ENCODE assay signal across 9 mouse cellular contexts in the genomic region with DNA sequence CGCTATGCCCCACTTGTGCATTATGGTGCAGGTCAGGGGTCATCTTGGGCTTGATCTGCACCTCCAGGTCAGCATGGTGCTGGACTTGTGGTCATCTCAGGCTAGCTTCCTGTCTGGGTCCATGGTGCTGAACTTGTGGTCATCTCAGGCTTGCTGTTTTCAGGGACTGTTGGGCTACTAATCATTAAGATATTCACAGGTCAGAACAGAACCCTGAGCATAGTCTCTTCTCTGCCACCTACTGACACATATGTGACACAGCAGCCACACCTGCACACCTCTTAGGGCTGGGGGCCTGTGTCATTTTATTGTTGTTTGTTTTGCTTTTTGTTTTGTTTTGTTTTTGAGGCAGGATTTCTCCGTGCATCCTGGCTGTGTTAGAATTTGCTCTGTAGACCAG. TPM values are rescaled to one million over a fixed set of nuclear protein-coding genes. Genes with fewer than 3 reads are reported as not detected.
DNase-seq lines count a peak whose midpoint lies in the region; ATAC-seq and TF ChIP-seq lines count a peak whose summit lies in the region.
"Had no signal": no experiment of that assay in that cellular context is flagged by ENCODE, and none has a peak within 500 bp of the region (broad histone marks: within the 10 kb centered on the region; RNA-seq: fewer than 3 reads in every experiment).

No protein-coding gene starts in this region.

- DNase-seq in liver, result no peak
- DNase-seq in B cell, adult 2 months, result peak; percentile 41 to 42
- no peak for DNase-seq in adrenal gland, adult 8-10 months
- no peak for DNase-seq in natural killer cell, adult 2 months (ENCODE audit: low spot score in 2 of 2)
- DNase-seq in testis, postnatal 14 days (ENCODE audit: low spot score), result no peak

- ATAC-seq in liver, embryonic 12.5 days, result 0 out of 2 replicates have a peak, but pooled peaks have one; percentile 35
- ATAC-seq in hematopoietic stem cell, adult 5-6 weeks (replicated peaks in 1 of 2; ENCODE audit: insufficient read depth in 1 of 2, low FRiP score in 2 of 2, low TSS enrichment in 1 of 2, low read depth in 1 of 2, poor library complexity in 2 of 2, severe bottlenecking in 2 of 2), result 0 out of 4 replicates have a peak, but pooled peaks have one; percentile 51 to 61

- H3K4me2 ChIP-seq in liver, embryonic 12.5 days, result no peak overlapping the region

- H3K4me3 ChIP-seq in liver, embryonic 12.5 days, result no peak overlapping the region
- no peak overlapping the region for H3K4me3 ChIP-seq in ES-Bruce4 (ENCODE audit: low read depth, low read length)

- 46% methylated on average over 2 of the region's 2 CpGs for WGBS in liver, embryonic 12.5 days (ENCODE audit: insufficient replicate concordance)

- no peaks in the 10 kb centered on the region for H3K36me3 ChIP-seq in liver, embryonic 12.5 days
- H3K36me3 ChIP-seq in ES-Bruce4 (ENCODE audit: control insufficient read depth, insufficient read depth, low read length, poor library complexity, severe bottlenecking), result no peaks in the 10 kb centered on the region

- no peaks in the 10 kb centered on the region for H3K9me3 ChIP-seq in liver, embryonic 12.5 days (replicated peaks)
- no peaks in the 10 kb centered on the region for H3K9me3 ChIP-seq in ES-Bruce4 (replicated peaks; ENCODE audit: control insufficient read depth, insufficient read depth, low read length, poor library complexity, severe bottlenecking)

- TF ChIP-seq POLR2A in ES-Bruce4 (IDR thresholded peaks at IDR 0.05; ENCODE audit: insufficient read depth, low read length), result no peak

- peak; percentile 59 for TF ChIP-seq CTCF in ES-Bruce4 (IDR thresholded peaks at IDR 0.05; ENCODE audit: low read depth, low read length)

- H3K4me1 ChIP-seq in liver, embryonic 12.5 days, result 0 out of 2 replicates have a peak, but pooled peaks cover 4% of the 10 kb centered on the region
- H3K4me1 ChIP-seq in ES-Bruce4 (ENCODE audit: control insufficient read depth, insufficient read depth, low read length), result no peaks in the 10 kb centered on the region

- H3K9ac ChIP-seq in liver, embryonic 12.5 days, result no peak overlapping the region
- no peak overlapping the region for H3K9ac ChIP-seq in ES-Bruce4 (ENCODE audit: low read depth, poor library complexity, severe bottlenecking)

- peaks cover 80% of the 10 kb centered on the region for H3K27me3 ChIP-seq in liver, embryonic 12.5 days (replicated peaks)
- peaks cover 1% of the 10 kb centered on the region; the same call in 1 of the 2 replicates for H3K27me3 ChIP-seq in ES-Bruce4 (ENCODE audit: control insufficient read depth, insufficient read depth, low read length, poor library complexity, severe bottlenecking)

- H3K27ac ChIP-seq in liver, embryonic 12.5 days, result no peak overlapping the region
- H3K27ac ChIP-seq in ES-Bruce4 (ENCODE audit: insufficient read depth, low read length), result no peak overlapping the region

- TF ChIP-seq EP300 in ES-Bruce4 (IDR thresholded peaks at IDR 0.05; ENCODE audit: insufficient read depth, low read depth, low read length), result no peak

RNA-seq across cellular contexts. Expression of gene Ncan, which starts 2.2 kb away (rescaled TPM):
- polyA plus RNA-seq in liver, embryonic 12.5 days (2016; fragmentation: Nextera tagmentation; extraction: Ambion mirVana), result not detected in 2 replicates
- 1.4 and 1.6 TPM in 2 replicates for polyA plus RNA-seq in ES-Bruce4 (2011; ENCODE audit: insufficient read depth, insufficient read length, low read depth, missing spikeins)
- total RNA-seq in hematopoietic stem cell, adult 5-6 weeks (2017), result not detected in 2 replicates
- total RNA-seq in adrenal gland, adult 8-10 months (2022), result 1 to 10 TPM in 1 of 4 experiments, under 1 TPM in 3; 0.20 to 1.5 (median 0.36) TPM
- total RNA-seq: neutrophil, adult 5-6 weeks had no signal

RNA-seq across cellular contexts. Expression of gene Nr2c2ap, which starts 8.3 kb away (rescaled TPM):
- 30.9 and 33.0 TPM in 2 replicates for polyA plus RNA-seq in liver, embryonic 12.5 days (2016; fragmentation: Nextera tagmentation; extraction: Ambion mirVana)
- polyA plus RNA-seq in ES-Bruce4 (2011; ENCODE audit: insufficient read depth, insufficient read length, low read depth, missing spikeins), result 38.0 and 42.7 TPM in 2 replicates
- total RNA-seq in hematopoietic stem cell, adult 5-6 weeks (2017), result 11.4 and 13.9 TPM in 2 replicates
- total RNA-seq in adrenal gland, adult 8-10 months (2022), result 10 to 100 TPM; 24.5 to 26.7 (median 25.1) TPM

RNA-seq across cellular contexts. Expression of gene Rfxank, which starts 16.1 kb away (rescaled TPM):
- polyA plus RNA-seq in liver, embryonic 12.5 days (2016; fragmentation: Nextera tagmentation; extraction: Ambion mirVana), result 9.6 and 9.8 TPM in 2 replicates
- 7.9 and 8.2 TPM in 2 replicates for polyA plus RNA-seq in ES-Bruce4 (2011; ENCODE audit: insufficient read depth, insufficient read length, low read depth, missing spikeins)
- total RNA-seq in hematopoietic stem cell, adult 5-6 weeks (2017), result 6.8 and 22.8 TPM in 2 replicates
- total RNA-seq in adrenal gland, adult 8-10 months (2022), result 10 to 100 TPM; 15.9 to 24.7 (median 21.9) TPM

RNA-seq across cellular contexts. Expression of gene Borcs8, which starts 16.4 kb away (rescaled TPM):
- 25.1 and 28.8 TPM in 2 replicates for polyA plus RNA-seq in liver, embryonic 12.5 days (2016; fragmentation: Nextera tagmentation; extraction: Ambion mirVana)
- polyA plus RNA-seq in ES-Bruce4 (2011; ENCODE audit: insufficient read depth, insufficient read length, low read depth, missing spikeins), result 24.1 and 28.3 TPM in 2 replicates
- 39.0 and 43.0 TPM in 2 replicates for total RNA-seq in hematopoietic stem cell, adult 5-6 weeks (2017)
- 10 to 100 TPM; 49.9 to 65.3 (median 59.3) TPM for total RNA-seq in adrenal gland, adult 8-10 months (2022)

RNA-seq across cellular contexts. Expression of gene Mef2b, which starts 16.6 kb away (rescaled TPM):
- polyA plus RNA-seq in liver, embryonic 12.5 days (2016; fragmentation: Nextera tagmentation; extraction: Ambion mirVana), result 0.23 and 0.36 TPM in 2 replicates
- 4.4 and 5.8 TPM in 2 replicates for polyA plus RNA-seq in ES-Bruce4 (2011; ENCODE audit: insufficient read depth, insufficient read length, low read depth, missing spikeins)
- total RNA-seq in hematopoietic stem cell, adult 5-6 weeks (2017), result 0.25 TPM in 1 of 2 replicates, not detected in the other
- total RNA-seq in adrenal gland, adult 8-10 months (2022), result 1 to 10 TPM in 2 of 4 experiments, under 1 TPM in 2; 0.70 to 1.4 (median 0.99) TPM

Comparison
In these comparisons a context has a peak if more than half of its experiments do, and no peak if none do; other contexts are left out.
1. DNase-seq: peak in B cell, adult 2 months (2 of 2); none in liver (single experiment), adrenal gland, adult 8-10 months (single experiment), natural killer cell, adult 2 months (0 of 2) and testis, postnatal 14 days (single experiment).